Mouse (Mus musculus): ENCODE measurements around the gene Wdtc1.

Wdtc1 gene

DNA sequence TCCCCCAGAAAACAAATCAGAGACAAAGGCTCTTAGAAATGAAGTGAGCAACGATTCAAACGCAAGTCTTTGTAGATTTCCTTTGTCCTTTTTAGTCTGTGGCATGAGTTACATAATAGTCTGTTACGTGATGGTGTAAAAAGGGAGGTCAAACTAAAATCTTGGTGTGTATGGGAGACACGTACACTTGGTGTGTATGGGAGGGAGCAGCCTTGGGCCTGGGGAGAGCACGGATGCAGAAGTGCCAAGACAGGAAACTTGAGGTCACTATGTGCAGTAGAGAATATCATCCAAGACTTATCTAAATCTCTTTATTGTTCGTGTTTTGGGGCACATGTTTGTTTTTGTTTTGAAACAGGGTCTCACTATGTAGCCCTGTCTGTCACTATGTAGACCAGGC, 75.2 kb downstream of the Wdtc1 start:
- no peak for DNase-seq

DNA sequence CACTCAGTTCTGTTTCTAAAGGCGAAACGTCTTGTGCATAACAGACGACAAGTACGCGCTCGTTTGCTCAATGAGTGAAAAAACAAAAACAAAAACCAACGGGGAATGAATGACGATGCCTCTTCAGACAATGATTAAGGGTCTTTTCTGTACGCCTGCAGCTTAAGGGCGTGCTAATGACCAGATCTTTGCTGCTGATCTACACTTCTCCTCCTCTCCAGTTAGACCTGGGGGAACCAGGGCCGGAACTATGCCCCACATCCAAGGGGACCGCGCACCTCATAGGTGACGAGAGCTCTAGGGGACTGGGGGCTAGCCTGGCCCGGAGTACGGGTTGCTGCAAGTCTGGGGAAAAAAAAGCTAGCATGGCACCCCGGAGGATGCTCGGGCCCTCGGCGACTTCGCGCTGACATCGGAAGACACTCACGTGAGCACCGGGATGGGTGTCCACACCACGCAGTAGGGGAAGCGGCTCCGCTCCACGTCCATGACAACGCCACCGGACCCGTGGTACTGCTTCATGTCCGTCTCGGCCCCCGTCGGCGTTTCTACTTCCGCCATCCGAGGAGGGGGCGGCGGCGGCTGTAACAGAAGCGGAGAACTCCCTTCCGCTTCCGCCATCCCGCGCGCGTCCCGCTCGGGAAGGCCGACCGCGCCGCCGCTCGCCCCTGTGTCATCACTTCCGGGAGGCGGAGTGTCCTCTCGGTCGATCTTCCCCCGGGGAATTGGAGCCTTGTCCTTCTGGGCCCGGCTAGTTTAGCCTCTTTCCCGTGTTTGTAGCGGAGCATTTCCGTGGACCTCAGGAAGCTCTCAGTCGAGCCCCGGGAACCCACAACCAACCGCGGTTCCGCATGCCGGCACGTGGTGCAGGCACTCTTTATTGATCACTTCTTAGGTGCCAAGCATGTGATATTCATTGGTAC, 75.9 kb downstream of the Wdtc1 start, which contains the start of gene Tmem222:
Tmem222 (minus strand) TSS at position 689 of the 923 bp plus-strand sequence.
- DNase-seq = peak; percentile 97

DNA sequence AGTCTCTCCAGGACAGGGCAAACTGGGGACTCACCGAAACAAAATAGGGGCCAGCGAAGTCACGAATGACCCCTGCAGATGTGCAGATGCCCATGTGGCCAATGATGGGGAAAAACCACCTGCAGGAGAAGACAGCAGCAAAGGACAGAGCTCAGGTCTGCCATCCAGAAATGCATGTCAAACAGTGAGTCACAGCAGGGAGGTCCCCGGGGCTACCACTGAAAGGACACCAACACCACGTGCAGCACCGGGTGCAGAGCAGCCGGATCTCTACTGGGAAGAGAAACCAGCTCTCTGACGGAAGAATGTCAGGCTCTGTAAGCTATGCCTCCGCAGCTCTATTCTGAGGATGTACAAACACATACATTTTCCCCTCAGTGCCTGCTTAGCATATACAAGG, 82.4 kb downstream of the Wdtc1 start:
- no peak for DNase-seq

DNA sequence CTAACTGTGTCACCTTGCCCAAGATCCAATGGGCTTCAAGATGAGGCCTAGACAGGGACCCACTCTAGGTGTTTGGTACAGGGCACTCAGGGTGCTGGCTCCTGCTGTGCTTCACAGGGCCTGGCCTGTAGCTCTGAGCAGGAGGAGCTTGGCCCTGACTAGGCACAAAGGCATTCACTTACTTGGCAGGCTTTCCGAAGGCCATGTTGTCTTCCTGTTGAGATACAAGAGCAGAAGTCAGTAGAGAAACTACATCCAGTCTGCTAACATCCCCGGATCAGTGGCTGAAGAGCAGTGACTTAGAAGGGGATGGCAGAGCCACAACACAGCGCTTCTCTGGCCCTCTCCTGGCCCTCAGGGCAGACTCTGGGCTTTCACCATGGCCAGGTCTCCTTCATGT, 83.7 kb downstream of the Wdtc1 start:
- DNase-seq = no peak

DNA sequence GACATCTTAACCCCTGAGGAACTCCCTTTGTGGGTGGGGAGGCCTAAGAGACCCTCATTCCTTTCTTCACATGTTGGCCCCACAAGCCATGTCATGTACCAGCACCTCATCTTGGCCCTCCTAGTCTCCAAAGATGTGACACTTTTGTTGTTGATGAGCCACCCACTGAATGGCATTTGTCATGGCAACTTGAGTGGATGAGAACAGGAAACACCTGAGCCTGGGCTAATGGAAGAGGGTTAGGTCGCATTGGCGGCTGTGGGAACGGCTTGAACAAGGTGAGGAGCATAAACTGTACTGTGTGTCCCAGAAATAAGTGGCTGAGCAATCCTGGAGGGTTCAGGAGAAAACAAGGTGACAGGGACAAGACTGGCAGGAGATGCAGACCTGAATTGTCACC, 84.3 kb downstream of the Wdtc1 start:
- DNase-seq = no peak

DNA sequence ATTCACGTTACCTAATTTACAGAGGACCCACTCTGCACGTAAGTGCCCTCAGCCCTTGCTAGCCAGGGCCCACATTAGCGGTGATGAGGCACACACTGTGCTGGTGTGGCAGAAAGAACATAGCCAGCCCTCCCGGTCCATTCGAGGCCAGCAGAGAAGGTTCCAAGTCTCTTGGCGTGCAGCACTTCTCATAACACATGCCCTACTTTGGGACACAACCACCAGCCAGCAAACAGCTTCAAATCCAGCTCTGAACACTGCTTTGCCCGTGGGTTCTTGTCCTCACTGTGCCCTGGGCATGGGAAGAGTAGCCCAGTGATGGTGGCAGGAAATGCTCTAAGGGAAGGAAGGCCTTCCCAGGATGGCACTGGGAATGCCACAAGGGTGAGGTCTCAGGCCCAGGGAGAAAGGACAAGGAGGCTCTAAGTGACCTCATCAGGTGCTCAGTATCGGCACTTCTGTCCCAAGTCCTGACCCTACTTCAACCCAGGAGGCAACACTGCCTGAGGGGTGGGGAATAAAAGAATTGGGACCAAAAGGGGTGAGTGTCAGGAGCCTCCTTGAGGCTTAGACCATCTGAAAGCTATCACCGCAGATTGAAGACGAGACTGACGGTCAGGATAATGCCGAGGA, 86.9 kb downstream of the Wdtc1 start:
- no peak for DNase-seq

DNA sequence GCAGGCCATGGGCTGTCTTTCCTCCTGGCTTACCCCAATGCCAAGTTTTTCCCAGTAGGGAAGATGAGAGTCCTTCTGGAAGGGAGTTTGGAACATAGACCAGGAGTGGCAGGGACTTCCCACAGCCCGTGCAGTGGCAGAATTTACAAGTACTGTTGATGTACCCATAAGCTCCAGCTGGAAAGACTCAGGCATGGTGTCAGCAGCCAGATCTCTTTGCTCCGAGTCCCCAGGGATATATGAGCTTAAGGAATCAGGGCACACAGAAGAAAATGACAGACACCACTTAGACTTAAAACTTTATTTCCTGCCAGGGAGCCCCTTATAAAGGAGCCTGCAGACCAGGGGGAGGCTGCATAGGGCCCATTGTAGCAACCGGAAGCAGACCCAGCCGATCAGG, 87.5 kb downstream of the Wdtc1 start:
- DNase-seq = no peak

DNA sequence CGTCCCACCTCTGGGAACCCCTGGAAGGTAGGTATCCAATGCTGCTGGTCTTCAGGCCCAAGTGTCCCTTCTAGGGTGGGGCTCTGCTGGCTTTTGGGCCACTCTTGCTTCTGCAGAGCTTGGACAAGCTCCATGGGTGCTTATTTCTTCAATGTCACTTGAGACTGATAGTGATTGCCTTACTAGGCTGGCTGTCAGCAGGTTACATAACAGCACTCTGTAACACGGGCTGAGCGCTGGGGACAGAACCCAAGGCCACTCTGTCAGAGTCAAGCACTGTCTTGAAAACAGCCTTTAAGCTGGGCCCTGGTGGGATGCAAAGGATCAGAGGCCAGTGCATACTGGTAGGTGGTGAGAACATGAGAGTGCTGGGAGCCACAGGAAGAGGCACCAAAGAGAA, 88.0 kb downstream of the Wdtc1 start:
- DNase-seq = no peak

DNA sequence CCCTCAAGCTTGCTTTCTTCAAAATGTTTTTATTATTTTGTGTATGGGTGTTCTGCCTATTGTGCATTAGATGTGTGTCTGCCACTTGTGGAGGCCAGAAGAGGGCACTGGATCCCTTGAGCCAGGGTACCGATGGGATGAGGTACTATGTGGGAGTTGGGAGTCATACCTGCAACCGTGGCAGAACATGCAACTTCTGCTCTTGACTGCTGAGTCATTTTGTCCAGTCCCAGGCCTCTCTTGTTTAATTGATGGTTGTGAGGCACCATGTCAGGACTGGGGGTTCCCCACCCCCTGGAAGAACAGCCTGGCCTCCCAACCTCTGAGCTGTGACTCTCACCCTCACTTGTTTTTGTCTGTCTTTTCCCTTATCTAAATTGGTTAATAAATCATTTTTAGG, 88.7 kb downstream of the Wdtc1 start:
- no peak for DNase-seq

DNA sequence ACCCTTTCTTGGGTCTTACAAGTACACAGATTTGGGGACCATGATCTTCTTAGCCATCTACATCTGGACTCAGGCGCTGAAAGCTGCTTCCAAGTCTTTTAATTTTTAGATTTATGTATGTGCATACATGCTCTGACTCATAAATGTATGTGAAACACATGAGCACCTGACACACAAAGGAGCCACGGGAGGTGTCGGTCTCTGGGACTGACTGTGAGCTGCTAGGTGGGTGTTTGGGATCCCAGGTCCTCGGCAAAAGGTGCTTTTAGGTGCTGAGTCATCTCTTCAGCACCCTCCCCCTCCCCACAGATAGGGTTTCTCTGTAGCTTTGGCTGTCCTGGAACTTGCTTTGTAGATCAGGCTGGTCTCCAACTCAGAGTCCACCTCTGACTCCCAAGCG, 89.5 kb downstream of the Wdtc1 start:
- DNase-seq = no peak

DNA sequence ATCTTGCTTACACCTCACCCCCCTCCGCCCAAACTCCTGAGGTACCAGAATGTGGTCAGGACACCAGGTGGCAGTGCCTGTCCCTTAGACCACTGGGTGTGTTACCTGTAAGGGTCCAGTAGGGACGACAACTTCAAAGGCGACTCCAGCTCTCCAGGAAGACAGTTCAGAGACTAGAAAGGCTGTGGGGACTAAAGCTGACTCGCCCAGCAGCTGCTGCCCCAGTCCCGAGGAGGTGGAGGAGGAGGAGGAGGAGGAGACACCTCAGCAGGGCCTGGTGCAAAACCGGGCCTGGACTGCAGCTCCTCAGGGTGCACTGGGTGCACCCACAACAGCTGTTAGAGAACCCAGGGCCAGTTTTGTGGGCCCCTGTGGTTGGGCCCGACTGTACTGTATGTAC, 90.4 kb downstream of the Wdtc1 start, which contains the start of gene Sytl1:
Sytl1 (minus strand) TSS at position 232 of the 400 bp plus-strand sequence.
- no peak for DNase-seq

DNA sequence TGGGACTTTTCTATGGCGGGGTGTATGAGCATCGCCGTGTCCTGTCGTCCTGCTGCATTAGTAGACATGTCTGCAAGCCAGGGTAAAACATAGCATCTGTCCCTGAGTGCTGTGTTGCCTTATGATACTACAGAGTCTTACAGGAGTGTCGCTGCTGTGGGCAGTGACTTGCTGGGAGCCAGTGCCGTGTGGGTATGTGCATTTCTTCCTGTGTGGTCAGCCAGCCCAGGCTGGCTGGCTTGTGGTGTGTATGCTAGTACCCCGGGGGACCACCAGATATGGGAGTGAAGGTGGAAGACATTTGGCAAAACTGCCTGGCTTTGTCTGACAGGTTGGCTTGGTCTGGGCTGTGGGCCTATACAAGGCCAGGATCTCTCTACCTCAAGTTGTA, 90.9 kb downstream of the Wdtc1 start:
- DNase-seq = no peak

DNA sequence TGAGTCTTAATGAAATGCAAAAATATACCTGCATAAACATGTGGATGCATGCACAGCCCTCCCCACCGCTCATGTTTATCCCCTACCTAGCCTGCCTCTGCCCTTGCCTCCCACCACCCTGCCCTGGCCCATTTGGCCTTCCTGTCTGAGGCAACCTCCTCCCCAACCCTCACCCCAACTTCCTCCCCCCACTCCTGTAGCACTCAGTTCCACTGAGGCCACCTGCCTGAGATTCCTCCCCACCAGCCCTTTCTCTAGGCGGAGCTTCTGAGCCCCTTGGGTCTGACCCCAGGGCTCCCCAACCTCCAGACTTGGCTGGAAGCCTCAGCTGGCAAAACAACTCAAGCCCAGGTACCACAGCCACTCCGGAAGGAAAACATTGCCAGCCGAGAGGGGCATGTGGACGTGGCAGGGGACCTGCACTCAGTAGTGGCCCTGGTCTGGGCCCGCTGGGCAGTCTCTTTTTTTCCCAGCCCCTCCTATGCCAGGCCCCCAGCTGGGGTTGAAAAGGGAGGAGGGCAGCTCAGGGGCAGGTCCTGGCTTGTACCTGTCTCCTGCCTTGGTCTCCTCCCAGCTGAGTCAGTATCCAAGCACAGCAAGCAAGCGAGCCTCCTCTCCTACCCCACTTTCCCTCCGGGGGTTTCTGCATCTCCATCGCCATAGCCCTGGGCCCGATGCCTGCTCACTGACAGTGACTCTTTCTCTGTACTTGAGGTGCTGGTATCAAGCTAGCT, 91.5 kb downstream of the Wdtc1 start:
- DNase-seq = no peak

DNA sequence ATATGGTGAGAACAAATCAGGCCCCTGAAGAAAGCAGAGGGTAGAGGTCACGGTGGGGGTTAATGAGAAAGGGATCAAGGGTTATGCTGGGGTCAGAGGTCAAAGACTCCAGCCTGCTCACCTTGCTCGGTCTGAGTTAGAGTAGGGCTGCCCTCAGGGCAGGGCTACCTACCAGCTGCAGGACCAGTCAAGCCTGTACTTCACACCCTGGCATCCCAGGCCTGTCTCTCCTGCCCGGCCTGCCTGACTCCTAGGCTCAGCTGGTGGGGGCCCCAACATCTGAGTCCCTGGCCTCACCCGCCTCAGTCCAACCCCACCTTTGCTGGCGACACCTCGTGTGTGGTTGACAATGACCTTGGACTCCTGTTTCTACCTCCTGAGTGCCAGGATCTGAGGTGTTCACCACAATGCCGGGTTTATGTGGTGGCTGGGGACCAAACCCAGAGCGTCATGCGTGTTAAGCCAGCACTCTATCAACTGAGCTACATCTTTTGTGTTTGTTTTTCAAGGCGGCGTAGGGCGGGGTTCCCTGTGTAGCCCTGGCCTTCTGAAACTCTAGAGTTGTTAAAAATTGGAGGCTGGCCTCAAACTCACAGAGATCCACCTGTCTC, 95.4 kb downstream of the Wdtc1 start:
- no peak for DNase-seq

DNA sequence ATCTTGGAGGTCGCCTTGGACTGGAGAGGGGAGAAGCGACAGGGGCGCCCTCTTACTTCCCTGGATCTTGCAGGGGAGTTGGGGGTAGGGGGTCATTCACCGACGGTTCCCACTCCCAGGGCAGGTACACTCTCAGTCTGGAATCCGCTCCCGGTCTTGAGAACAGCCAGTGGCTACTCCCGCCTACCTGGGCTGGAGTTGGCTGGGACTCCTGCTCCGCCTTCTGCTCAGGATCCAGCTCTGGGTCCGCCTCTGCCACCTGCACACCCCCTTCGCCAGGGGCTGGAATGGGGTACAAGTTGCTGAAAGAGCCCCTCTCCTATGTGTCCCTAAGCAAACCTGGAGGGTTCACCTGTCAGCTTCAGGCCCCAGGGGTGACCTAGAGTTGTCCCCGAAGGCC, 96.1 kb downstream of the Wdtc1 start:
- no peak for DNase-seq

DNA sequence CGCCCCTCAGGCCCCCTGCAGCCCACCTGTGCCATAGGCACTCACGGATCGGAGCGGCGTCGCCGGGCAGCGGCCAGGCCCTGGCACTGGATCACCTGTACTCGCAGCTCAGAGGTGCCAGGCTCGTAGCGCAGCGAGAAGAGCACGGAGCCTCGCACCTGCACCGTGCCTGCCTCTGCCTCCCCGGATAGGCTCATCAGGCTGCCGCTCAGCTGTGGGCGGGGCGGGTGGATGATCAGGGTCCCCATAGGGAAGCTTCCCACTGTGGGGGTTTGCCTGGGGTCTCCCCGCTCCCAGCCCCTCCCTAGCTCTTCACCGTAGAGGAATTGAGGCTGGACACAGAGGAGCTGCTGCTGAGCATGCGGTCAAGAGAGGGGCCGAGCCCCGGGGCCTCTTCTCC, 96.5 kb downstream of the Wdtc1 start:
- no peak for DNase-seq

DNA sequence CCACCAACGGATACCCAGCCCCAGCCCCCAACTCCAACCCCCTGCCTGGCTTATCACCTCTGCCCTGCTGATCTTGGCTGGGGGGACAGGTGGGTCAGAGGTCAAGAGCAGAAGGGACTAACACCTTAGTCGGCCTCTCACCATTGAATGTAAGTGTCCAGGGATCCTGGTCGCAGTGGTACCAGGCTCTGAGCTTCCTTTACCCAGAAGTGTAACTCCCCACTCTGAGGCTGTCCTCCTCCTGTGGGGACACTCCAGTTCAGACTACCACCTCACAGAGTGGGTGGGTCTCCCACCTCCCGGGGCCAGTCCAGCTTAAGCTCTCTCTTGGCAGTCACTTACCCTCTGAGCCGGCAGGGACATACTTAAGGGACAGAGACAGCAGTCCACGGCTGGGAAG, 97.9 kb downstream of the Wdtc1 start:
- no peak for DNase-seq

DNA sequence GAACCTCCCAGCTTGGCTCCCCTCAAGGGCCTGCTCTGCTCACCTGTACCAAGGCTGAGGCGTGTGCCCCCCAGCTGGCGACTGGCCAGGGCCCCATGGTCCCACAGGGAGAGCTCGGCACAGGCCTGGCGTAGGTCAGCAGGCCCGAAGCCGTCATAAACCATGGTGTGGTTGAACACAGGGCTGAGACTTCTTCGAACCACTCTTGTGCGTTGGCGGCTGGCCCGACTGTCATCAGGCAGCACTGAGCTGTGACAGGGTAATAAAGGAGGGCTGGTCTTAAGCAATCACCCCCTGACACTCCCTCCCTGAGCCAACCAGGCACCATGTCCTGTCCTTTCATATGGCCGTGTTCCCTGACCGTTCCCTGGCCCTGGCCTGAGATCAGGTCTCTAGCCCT, 99.9 kb downstream of the Wdtc1 start:
- DNase-seq = no peak

DNA sequence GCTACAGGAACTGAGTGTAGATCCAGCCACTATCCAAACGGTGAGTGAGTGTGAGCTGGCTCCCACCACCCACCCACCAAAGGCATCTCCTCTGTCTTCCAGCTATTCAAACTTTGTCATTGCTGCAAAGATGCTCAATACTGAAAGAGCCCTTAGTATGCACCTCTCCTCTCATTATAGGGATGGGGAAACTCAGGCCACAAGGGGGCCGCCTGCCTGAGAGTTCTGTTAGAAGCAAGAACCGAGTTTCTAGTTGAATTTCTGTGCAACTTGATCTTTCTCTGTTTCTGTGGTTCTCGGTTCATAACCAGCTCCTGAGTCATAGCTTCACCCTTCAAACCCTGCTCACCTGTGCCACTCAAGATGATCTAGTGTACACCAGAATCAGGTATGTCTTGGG, 101.2 kb downstream of the Wdtc1 start:
- DNase-seq = no peak

DNA sequence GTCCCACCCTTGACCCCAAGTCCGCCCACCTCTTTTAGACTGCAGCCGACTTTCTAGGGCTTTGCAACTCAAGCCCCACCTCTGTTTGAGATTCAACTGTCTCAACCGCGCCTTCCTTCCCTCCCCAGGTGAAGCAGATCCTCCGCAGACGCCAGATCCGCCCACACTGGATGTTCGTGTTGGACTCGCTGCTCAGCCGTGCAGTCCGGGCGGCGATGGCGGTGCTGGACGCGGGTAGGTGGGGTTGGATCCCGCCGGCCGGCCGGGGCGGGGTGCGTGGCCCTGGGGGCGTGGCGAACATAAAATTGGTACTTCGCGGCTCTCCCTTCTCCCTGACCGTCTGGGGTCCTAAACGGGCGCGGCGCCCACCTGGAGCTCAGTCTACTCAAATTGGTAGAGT, 102.1 kb downstream of the Wdtc1 start:
- peak; percentile 38 for DNase-seq

DNA sequence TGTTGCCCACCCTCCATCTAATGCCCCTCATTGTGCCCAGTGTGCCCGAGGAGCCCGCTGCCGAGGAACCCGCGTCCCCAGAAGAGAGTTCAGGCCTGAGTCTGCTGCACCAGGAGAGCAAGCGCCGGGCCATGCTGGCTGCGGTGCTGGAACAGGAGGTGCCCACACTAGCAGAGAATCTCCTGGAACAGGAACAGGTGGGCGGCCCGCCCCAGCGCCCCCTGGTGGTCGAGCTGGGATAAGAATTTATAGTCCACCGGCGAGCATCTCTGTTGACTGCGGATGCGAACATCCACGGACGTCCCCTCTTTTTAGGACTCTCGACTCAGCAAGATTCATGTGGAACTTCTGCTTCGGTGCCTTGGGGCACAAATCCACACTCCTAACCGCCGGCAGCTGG, 102.7 kb downstream of the Wdtc1 start:
- DNase-seq = peak; percentile 88

DNA sequence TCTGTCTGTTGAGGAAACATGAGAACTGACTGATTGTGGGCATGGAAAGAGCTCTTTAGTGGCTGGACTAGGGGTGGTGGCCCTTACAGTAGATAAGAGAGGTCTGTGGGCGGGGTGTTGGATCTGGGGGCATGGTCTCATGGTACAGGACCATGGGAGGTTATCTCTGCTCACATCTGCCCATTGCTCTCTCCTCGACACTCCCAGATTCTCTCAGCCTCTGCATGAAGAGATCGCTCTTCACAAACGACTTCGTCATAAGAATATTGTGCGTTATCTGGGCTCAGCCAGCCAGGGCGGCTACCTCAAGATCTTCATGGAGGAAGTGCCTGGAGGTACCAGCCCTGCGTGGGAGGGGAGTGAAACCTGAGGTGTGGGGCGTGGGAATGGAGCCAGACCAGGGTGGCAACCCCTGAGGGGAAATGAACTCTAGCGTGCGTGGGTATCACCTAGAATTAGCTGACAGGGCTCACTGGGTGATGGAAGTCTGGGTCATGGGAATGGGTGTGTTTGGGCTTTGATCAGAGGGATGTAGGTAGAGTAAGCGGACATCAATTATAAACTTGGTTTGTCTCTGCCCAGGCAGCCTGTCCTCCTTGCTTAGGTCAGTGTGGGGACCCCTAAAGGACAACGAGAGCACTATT, 105.4 kb downstream of the Wdtc1 start:
- no peak for DNase-seq

DNA sequence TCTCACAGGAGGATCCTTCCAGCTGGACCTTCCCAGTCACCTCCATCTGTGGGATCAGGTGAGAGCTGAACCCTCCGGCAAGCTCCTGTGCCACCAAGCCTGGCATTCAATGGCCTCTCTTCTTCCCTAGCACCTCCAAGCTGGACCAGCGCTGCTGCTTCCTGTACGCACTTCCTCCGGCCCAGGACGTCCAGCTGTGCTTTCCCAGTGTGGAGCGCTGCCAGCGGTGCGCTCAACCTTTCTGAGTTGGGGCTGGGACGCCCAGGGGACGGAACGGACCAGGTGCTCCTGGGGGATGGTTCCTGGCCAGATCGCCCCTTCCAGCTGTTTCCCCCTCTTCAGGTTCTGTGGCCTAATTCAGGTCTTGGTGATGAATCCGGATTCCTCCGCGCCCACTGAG, 106.2 kb downstream of the Wdtc1 start:
- peak; percentile 66 for DNase-seq

All from lung, postnatal 10 days (tissue).